Mouse (Mus musculus): ENCODE data around the gene Clcf1.

DNA sequence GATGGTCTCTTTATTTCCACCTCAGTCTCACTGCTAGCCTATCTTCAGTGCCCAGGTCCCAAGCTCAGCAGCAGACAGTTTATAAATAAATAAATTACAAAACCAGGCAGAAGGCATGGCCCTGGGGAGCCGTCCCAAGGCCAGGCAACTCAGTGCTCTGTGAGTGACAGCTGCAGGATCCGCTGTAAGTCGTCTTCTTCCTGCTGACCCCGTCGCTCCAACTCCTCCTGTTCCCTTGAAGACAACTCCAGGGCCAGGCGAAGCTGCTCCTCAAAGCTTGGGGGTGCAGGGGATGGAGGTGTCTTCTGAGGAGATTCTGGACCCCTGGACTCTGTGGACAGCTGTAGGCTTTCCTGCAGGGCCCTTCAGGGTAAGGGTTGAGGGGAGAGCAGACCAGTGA lies 56.1 kb downstream of the Clcf1 start:
- no peak for TF ChIP-seq CTCF (IDR thresholded peaks at IDR 0.05; ENCODE audit: borderline replicate concordance, insufficient read depth, low read length)
- no peak for TF ChIP-seq POLR2A (IDR thresholded peaks at IDR 0.05; ENCODE audit: low read depth, low read length)
